Mouse (Mus musculus): ENCODE measurements around the gene Tas2r134.

DNA sequence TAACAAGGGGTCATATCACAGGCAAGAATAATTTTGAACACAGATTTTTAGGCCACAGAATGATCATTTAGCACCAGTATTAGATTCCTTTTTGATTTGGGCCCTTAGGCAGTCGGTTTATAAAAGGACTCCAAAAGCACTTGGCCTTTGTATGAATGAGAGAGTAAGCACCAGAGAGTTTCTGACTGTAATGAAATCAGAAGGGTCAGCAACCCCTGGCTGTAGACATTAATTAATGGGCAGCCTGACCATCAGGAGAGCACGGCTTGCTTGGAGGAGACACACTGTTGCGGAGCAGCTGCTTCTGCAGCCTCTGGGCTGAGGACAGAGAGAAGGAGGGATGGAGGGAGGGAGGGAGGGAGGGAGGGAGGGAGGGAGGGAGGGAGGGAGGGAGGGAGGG is 30.4 kb downstream of the Tas2r134 start:
- TF ChIP-seq POLR2A (IDR thresholded peaks at IDR 0.05; ENCODE audit: low read depth, low read length), result no peak
- TF ChIP-seq CTCF (IDR thresholded peaks at IDR 0.05; ENCODE audit: extremely low read depth, insufficient read length, insufficient replicate concordance, low read depth, low read length), result no peak
